Mouse (Mus musculus): Measurements from ENCODE around the gene Nae1. TPM values are rescaled to one million over a fixed set of nuclear protein-coding genes. Genes with fewer than 3 reads are reported as not detected.

Gene Nae1
- polyA plus RNA-seq, 1 experiment from 2014 or later, result 70.6 TPM

Other genes with a start within 250 kb of the Nae1 start
- gene Cmtm2a, start 241.5 kb downstream of the Nae1 start, polyA plus RNA-seq (2018), result not detected in 3 replicates
- not detected in 3 replicates for gene Gm45711, start 224.6 kb downstream of the Nae1 start, polyA plus RNA-seq (2018)
- gene Cmtm1, start 224.5 kb downstream of the Nae1 start, polyA plus RNA-seq (2018), result not detected in 3 replicates
- not detected in 3 replicates for gene Gm11020, start 213.1 kb downstream of the Nae1 start, polyA plus RNA-seq (2018)
- gene Cmtm2b, start 212.4 kb downstream of the Nae1 start, polyA plus RNA-seq (2018), result not detected in 3 replicates
- gene Cmtm3, start 195.2 kb downstream of the Nae1 start, polyA plus RNA-seq (2018), result 170 to 223 TPM (median 206 TPM) in 3 replicates
- gene Cmtm4, start 138.8 kb downstream of the Nae1 start, polyA plus RNA-seq (2018), result 7.3 to 11.9 TPM (median 9.5 TPM) in 3 replicates
- 33.1 to 37.5 TPM (median 36.4 TPM) in 3 replicates for gene Dync1li2, start 91.6 kb downstream of the Nae1 start, polyA plus RNA-seq (2018)
- not detected in 3 replicates for gene Terb1, start 24.7 kb downstream of the Nae1 start, polyA plus RNA-seq (2018)
- gene Car7, start 52 bp upstream of the Nae1 start, polyA plus RNA-seq (2018), result 0.32 to 0.81 TPM (median 0.33 TPM) in 3 replicates
- 6.1 to 8.6 TPM (median 6.2 TPM) in 3 replicates for gene Pdp2, start 56.8 kb upstream of the Nae1 start, polyA plus RNA-seq (2018)
- not detected in 3 replicates for gene Cdh16, start 89.8 kb upstream of the Nae1 start, polyA plus RNA-seq (2018)
- gene Rrad, start 96.7 kb upstream of the Nae1 start, polyA plus RNA-seq (2018), result 2.3 to 7.2 TPM (median 2.7 TPM) in 3 replicates
- gene Ciao2b, start 107.3 kb upstream of the Nae1 start, polyA plus RNA-seq (2018), result 33.8 to 37.1 TPM (median 34.4 TPM) in 3 replicates
- gene Ces2a, start 199.4 kb upstream of the Nae1 start, polyA plus RNA-seq (2018), result not detected in 3 replicates